Mouse (Mus musculus) liver, embryonic 14.5 days (tissue): ENCODE data around the gene Gfod2. TPM values are rescaled to one million over a fixed set of nuclear protein-coding genes. Genes with fewer than 3 reads are reported as not detected.

Experiments used
- ATAC-seq: fragments of 200-750 bp; cut with Nextera tagmentation; 2 replicates; pipeline ENCODE4 v1.8.0; 2017; ENCODE audit warnings: moderate number of reproducible peaks, mild to moderate bottlenecking, moderate library complexity; ENCODE audit not compliant: insufficient read depth
- DNase-seq, 3 experiments: peaks; one replicate each; pipeline ENCODE4 v3.0.0-alpha.2; 2012 to 2013; ENCODE audit warnings: low read depth in 3 of 3, low spot score in 3 of 3
- H3K27ac ChIP-seq: fragments of 300-500 bp; sonication (generic); 2 replicates; pipeline ENCODE4 v1.5.1; 2014; ENCODE audit warnings: moderate library complexity, mild to moderate bottlenecking, control low read depth, inconsistent platforms
- H3K27me3 ChIP-seq: fragments of 300-500 bp; sonication (generic); 2 replicates; pipeline ENCODE4 v1.6.1; 2014; ENCODE audit warnings: mild to moderate bottlenecking, low read length, moderate library complexity; ENCODE audit not compliant: control insufficient read depth, insufficient read depth
- H3K36me3 ChIP-seq: fragments of 300-500 bp; sonication (generic); replicated peaks from 2 replicates; pipeline ENCODE4 v1.6.1; 2014; ENCODE audit warnings: low read depth; ENCODE audit not compliant: control insufficient read depth, insufficient read depth
- H3K4me1 ChIP-seq, 2 experiments: fragments of 200-500 bp in 1 of 2; fragments of 300-500 bp in 1 of 2; sonication (generic) in 1 of 2; replicated peaks; 2 replicates each; pipeline ENCODE4 v1.6.1; 2012 to 2014; ENCODE audit warnings: antibody characterized with exemption in 1 of 2, inconsistent platforms in 1 of 2, low read length in 1 of 2; ENCODE audit not compliant: control insufficient read depth in 2 of 2, insufficient read depth in 2 of 2
- H3K4me2 ChIP-seq: fragments of 300-500 bp; sonication (generic); 2 replicates; pipeline ENCODE4 v1.6.1; 2014; ENCODE audit warnings: low read depth, mild to moderate bottlenecking, control low read depth, moderate library complexity
- H3K4me3 ChIP-seq, 2 experiments: fragments of 200-500 bp in 1 of 2; fragments of 300-500 bp in 1 of 2; sonication (generic) in 1 of 2; 2 replicates each; pipeline ENCODE4 v1.5.1; 2012 to 2014; ENCODE audit warnings: low read depth in 2 of 2, low read length in 2 of 2, mild to moderate bottlenecking in 2 of 2, control low read depth in 1 of 2, inconsistent platforms in 1 of 2, moderate library complexity in 1 of 2; ENCODE audit not compliant: insufficient read depth in 1 of 2
- H3K9ac ChIP-seq: fragments of 300-500 bp; sonication (generic); replicated peaks from 2 replicates; pipeline ENCODE4 v1.6.1; 2014; ENCODE audit warnings: mild to moderate bottlenecking, control low read depth, moderate library complexity
- H3K9me3 ChIP-seq: fragments of 300-500 bp; sonication (generic); 2 replicates; pipeline ENCODE4 v1.6.1; 2016; ENCODE audit warnings: low read length, mixed read lengths; ENCODE audit not compliant: control insufficient read depth
- CTCF ChIP-seq: IDR thresholded peaks from 2 replicates; pipeline ENCODE4 v1.5.1; 2016; ENCODE audit warnings: antibody characterized with exemption, low read depth, control low read depth
- EP300 ChIP-seq: IDR thresholded peaks from 2 replicates; pipeline ENCODE4 v1.6.1; 2016; ENCODE audit warnings: antibody characterized with exemption, low read depth
- WGBS: fragments of 180-500 bp; shearing (Covaris S2); extraction: QIAGEN DNeasy Blood & Tissue Kit; methylation state at CpG from one replicate; pipeline ENCODE4 v1.1.7; 2014; ENCODE audit not compliant: insufficient replicate concordance; 5-methylcytosine and 5-hydroxymethylcytosine counted together
- polyA plus RNA-seq, 2 experiments: library from polyadenylated mRNA; depleted of rRNA in 1 of 2; stranded (reverse) in 1 of 2; unstranded in 1 of 2; fragments of >200 nt; fragmentation: Nextera tagmentation in 1 of 2; extraction: Ambion mirVana in 1 of 2; gene quantifications; 2 replicates each; pipeline versions ENCODE4 v1.2.1 to v1.2.3; 2012 to 2014

Gfod2 gene
- polyA plus RNA-seq, 2 experiments = 0.84 to 1.1 TPM

DNA sequence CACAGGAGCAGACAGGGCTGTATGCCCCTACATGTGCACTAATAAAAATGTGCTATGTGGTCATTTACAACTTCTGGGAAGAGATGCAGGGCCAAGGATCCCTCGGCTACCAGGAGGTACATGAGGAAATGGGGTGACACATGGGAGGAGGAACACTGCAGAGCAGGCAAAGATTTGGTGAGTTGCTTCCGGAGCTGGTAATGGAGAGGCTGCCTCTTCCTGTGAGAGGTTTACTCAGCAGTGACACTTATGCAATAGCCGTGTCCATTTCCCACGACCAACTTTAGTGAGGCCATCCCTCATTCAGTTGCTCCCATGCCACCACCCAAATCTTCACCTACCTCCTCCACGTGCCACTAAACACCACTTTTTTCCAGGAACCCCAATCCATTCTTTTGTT, 21.8 kb upstream of the Gfod2 start:
- TF ChIP-seq CTCF (no peak), EP300 (no peak)
- no peaks in the 10 kb centered on the region for H3K27me3 ChIP-seq
- DNase-seq = no peak
- no peak for ATAC-seq
- WGBS = 69% methylated on average over 5 of the region's 5 CpGs
- H3K4me1 ChIP-seq = no peaks in the 10 kb centered on the region
- H3K27ac ChIP-seq = no peak overlapping the region
- no peak overlapping the region for H3K4me2 ChIP-seq
- peaks cover 100% of the 10 kb centered on the region for H3K36me3 ChIP-seq
- H3K4me3 ChIP-seq = no peak overlapping the region
- H3K9ac ChIP-seq = no peak overlapping the region
- H3K9me3 ChIP-seq = no peaks in the 10 kb centered on the region

GRCm38 (mm10) chr8:105777833-105778232, 19.4 kb upstream of the Gfod2 start:
- Histone ChIP-seq H3K4me2 (no peak overlapping the region), H3K36me3 (peaks cover 100% of the 10 kb centered on the region), H3K4me3 (no peak overlapping the region), H3K9me3 (no peaks in the 10 kb centered on the region), H3K9ac (no peak overlapping the region), H3K27me3 (no peaks in the 10 kb centered on the region), H3K27ac (no peak overlapping the region), H3K4me1 (no peaks in the 10 kb centered on the region)
- ATAC-seq (no peak), DNase-seq (no peak)
- 45% methylated on average over 2 of the region's 2 CpGs for WGBS
- TF ChIP-seq EP300 (no peak), CTCF (no peak)

DNA sequence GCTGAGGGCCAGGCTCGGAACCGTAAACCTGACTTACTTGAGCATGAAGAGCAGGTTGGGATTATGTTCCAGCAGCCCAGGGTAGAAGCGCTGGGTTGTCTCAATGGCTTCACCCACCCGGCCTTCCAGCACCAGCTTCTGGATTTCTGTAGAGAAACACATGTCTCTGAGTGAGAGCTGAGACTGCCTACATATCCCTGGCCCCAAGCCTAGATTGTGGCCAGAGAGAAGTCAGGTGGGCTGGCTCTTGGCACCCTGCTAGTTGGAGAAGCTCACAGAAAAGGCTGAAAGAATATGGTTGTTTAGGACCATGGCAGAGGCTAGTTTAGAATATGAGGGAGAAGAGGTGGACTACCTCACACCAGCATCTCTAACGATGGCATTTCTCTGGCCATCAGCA, 16.0 kb upstream of the Gfod2 start:
- Histone ChIP-seq H3K9me3 (no peaks in the 10 kb centered on the region), H3K4me2 (no peak overlapping the region), H3K36me3 (peaks cover 100% of the 10 kb centered on the region), H3K27me3 (no peaks in the 10 kb centered on the region), H3K27ac (no peak overlapping the region), H3K9ac (no peak overlapping the region), H3K4me1 (no peaks in the 10 kb centered on the region), H3K4me3 (no peak overlapping the region)
- TF ChIP-seq EP300 (no peak), CTCF (no peak)
- no peak for DNase-seq
- WGBS = 95% methylated on average over 5 of the region's 5 CpGs
- no peak for ATAC-seq

DNA sequence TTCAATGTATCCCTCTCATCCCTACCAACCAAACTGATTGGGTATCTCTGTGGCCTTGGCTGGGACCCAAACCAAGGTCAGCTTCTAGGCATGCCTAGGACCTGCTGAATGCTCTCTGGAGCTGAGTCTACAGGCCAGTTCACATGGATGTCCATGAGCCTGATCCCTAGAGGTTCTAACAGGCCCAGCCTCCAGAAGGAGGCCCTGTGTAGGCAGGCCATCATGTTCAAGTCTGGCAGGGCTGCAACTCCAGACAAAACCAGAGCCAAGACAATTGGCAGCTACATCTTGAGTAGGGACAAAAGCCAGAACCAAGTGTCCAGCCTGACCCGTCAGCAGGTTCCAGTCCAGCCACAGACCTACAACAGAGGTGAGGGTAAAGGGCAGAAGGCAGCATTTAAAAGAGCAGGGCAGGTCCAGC, 15.0 kb upstream of the Gfod2 start:
- DNase-seq (no peak), ATAC-seq (no peak)
- no peak for TF ChIP-seq EP300
- no peak for TF ChIP-seq CTCF
- Histone ChIP-seq H3K27ac (no peak overlapping the region), H3K4me1 (no peaks in the 10 kb centered on the region), H3K4me2 (no peak overlapping the region), H3K27me3 (no peaks in the 10 kb centered on the region), H3K36me3 (peaks cover 100% of the 10 kb centered on the region), H3K4me3 (no peak overlapping the region), H3K9ac (no peak overlapping the region), H3K9me3 (no peaks in the 10 kb centered on the region)
- 96% methylated on average over 1 of the region's 1 CpGs for WGBS

DNA sequence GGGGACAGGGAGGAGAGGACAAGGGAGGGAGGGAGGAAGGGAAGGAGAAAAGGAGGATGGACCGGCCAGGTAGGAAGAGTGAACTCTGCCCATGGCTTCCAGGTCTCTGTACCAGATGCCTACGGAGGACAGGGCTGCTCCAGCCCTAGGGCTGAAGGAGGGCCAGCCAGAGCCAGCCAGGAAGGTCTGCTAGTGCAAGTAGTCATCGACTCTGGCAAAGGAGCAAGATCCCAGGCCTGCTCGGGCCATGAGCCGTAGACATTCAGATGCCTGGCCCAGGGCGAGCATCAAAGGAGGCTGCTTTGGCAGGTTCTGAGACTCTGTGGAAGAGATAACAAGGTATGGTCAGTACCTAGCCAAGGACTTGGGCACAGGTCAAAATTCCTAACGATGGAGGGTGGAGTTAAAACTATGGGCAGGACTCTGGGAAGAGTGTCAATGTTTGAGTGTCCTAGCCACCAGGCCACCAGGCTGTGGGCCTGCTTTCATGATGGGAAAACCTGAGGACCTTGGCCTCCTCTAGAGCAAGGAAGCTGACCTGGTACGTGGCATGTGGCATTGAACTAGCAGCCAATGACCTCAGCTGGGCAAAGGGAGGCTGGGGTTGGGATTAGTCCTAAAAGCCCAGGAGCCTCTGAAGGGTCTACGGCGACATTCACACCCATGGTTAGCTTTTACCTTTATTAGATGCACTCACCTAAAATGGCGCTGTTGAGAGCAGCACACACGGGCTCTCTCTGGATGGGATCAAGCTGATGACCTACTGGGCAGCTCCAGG, 13.1 kb upstream of the Gfod2 start:
- Histone ChIP-seq H3K27ac (no peak overlapping the region), H3K4me2 (no peak overlapping the region), H3K27me3 (no peaks in the 10 kb centered on the region), H3K4me3 (no peak overlapping the region), H3K4me1 (no peaks in the 10 kb centered on the region), H3K9ac (no peak overlapping the region), H3K36me3 (peaks cover 93% of the 10 kb centered on the region), H3K9me3 (no peaks in the 10 kb centered on the region)
- no peak for TF ChIP-seq EP300
- no peak for TF ChIP-seq CTCF
- no peak for DNase-seq
- ATAC-seq = no peak
- WGBS = 94% methylated on average over 12 of the region's 12 CpGs
